Mouse (Mus musculus) olfactory bulb, adult 2 months (tissue): ENCODE data around the gene Vmn1r4.

ENCODE experiments used
- CTCF ChIP-seq: fragments of 200-500 bp; IDR thresholded peaks from 2 replicates; pipeline ENCODE4 v1.5.1; 2012; ENCODE audit warnings: low read depth, mild to moderate bottlenecking, low read length, moderate library complexity; ENCODE audit not compliant: insufficient read depth
- POLR2A ChIP-seq: fragments of 200-500 bp; IDR thresholded peaks from 2 replicates; pipeline ENCODE4 v1.6.1; 2012; ENCODE audit warnings: mild to moderate bottlenecking, low read depth, low read length, moderate library complexity; ENCODE audit not compliant: insufficient read depth

- TF ChIP-seq CTCF, result no peak
- TF ChIP-seq POLR2A, result peak; percentile 73
Observed at GRCm38 (mm10) chr6:56923726-56924707, at the start of gene Vmn1r4, which contains the start of gene Nt5c3.
